Mouse (Mus musculus) stomach, postnatal 0 days (tissue): ENCODE measurements around the gene Elp1.

Experiments
- CTCF ChIP-seq: IDR thresholded peaks from 2 replicates; pipeline ENCODE4 v1.5.1; 2016; ENCODE audit warnings: antibody characterized with exemption, low read depth, mild to moderate bottlenecking, moderate library complexity
- EP300 ChIP-seq: optimal IDR thresholded peaks from 2 replicates; pipeline ENCODE3; 2016; ENCODE audit warnings: antibody characterized with exemption

DNA sequence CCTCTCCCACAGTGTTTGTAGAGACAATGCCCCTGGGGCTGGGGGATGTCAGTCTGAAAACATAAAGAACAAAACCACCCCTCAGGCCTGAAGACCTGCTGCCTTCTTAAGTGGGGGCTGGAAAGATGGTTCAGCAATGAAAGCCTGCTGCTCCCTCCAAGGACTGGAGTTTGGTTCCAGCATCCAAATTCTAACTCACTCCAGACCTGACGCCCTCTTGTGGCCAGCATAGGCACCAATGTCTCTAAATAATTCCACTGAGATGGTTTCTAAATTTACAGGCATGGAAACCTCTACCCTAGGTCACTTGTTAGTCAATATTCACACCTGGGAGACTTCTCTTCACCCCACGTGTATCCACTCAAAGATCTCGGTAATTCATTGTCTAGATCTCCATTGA is 80.7 kb downstream of the Elp1 start:
- peak; percentile 75 for TF ChIP-seq CTCF
- TF ChIP-seq EP300, result no peak
